Mouse (Mus musculus): ENCODE data around the gene Atp4a. TPM values are rescaled to one million over a fixed set of nuclear protein-coding genes. Genes with fewer than 3 reads are reported as not detected.

Gene Atp4a
- polyA plus RNA-seq, 1 experiment from 2014 or later, result 2.1 TPM

DNA sequence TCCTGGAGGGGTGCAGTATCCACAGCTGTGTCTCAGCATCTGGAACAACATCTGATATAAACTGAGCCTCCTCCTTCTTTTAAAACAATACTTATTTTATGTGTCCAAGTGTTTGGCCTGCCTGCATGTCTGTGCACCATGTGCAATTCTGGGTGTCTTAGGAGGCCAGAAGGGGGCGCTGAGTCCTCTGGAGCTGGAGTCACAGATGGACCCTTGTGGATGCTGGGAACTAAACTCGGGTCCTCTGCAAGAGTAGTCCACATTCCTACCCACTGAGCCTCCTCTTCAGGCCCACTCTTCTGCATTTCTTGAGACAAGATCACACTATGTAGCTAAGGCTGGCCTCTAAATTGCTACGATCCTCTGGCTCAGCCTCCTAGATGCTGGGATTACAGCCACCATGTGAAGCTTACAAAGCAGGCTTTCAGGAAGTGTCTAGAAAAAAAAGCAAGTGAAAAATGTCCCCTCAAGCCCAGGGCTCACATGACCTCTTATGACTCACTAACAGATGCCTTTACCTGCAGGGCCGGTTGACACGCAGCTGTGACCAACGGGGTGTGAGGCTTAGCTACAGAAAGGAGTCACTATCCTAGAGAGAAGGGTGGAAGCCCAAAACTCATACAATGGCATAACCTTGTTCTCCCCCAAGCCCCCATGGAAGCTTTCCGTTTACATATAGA lies 35.7 kb downstream of the Atp4a start:
- H3K36me3 ChIP-seq (replicated peaks; ENCODE audit: control insufficient read depth, insufficient read depth), result 0 out of 2 replicates have a peak, but pooled peaks cover 3% of the 10 kb centered on the region
- H3K27ac ChIP-seq, result no peak overlapping the region
- no peaks in the 10 kb centered on the region for H3K27me3 ChIP-seq (ENCODE audit: control insufficient read depth, insufficient read depth, low read length)
- no peak for ATAC-seq (ENCODE audit: low FRiP score)
- H3K9me3 ChIP-seq (ENCODE audit: control insufficient read depth, low read length), result no peaks in the 10 kb centered on the region
- no peaks in the 10 kb centered on the region for H3K4me1 ChIP-seq (replicated peaks; ENCODE audit: control insufficient read depth, insufficient read depth, low read length)
- H3K4me3 ChIP-seq (replicated peaks; ENCODE audit: low read length), result no peak overlapping the region
- H3K9ac ChIP-seq, result no peak overlapping the region
- WGBS, result 91% methylated on average over 7 of the region's 7 CpGs
- no peak overlapping the region for H3K4me2 ChIP-seq (replicated peaks)
- no peak for DNase-seq (ENCODE audit: low spot score)

DNA sequence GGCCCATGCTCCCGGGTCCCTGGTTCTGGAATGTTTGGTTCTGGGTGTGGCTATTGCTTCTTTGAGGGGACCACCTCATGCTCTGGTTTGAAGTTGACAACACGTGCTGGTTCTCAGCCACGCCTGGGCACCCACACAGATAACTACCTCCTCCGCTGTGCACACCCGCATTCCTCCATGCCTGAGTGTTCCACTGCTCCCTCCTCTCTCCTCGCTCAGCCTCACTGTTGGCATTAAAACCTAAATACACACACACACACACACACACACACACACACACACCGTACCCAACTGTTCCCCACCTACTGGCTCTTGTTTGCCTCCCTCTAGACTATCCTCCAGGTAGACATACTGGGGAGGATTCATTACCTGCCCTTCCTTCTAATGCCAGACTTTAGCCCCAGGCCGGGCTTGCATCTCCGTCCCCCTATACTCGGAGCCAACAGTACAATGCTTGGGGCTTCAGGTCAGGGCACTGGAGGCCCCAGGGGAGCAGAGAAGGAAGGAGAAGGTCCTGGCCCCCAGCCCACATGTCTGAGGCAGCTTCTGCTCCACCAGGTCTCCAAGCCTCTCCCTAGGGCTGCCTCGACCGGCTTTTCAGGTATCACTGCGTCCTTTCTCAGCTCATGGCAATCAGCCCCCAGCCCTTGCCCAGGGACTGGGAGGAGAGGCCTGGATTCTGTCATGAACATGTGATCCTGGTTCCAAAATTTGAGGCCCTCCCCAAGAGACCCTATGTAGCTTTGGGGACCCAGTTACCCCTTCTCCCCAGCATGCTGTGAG lies 38.0 kb downstream of the Atp4a start:
- H3K4me1 ChIP-seq (replicated peaks; ENCODE audit: control insufficient read depth, insufficient read depth, low read length), result no peaks in the 10 kb centered on the region
- no peak overlapping the region for H3K4me2 ChIP-seq (replicated peaks)
- no peaks in the 10 kb centered on the region for H3K27me3 ChIP-seq (ENCODE audit: control insufficient read depth, insufficient read depth, low read length)
- no peak for DNase-seq (ENCODE audit: low spot score)
- H3K9ac ChIP-seq, result no peak overlapping the region
- ATAC-seq (ENCODE audit: low FRiP score), result no peak
- no peak overlapping the region for H3K27ac ChIP-seq
- no peak overlapping the region for H3K4me3 ChIP-seq (replicated peaks; ENCODE audit: low read length)
- peaks cover 7% of the 10 kb centered on the region; the same call in 1 of the 2 replicates for H3K9me3 ChIP-seq (ENCODE audit: control insufficient read depth, low read length)
- 91% methylated on average over 13 of the region's 13 CpGs for WGBS
- H3K36me3 ChIP-seq (replicated peaks; ENCODE audit: control insufficient read depth, insufficient read depth), result peaks cover 8% of the 10 kb centered on the region

DNA sequence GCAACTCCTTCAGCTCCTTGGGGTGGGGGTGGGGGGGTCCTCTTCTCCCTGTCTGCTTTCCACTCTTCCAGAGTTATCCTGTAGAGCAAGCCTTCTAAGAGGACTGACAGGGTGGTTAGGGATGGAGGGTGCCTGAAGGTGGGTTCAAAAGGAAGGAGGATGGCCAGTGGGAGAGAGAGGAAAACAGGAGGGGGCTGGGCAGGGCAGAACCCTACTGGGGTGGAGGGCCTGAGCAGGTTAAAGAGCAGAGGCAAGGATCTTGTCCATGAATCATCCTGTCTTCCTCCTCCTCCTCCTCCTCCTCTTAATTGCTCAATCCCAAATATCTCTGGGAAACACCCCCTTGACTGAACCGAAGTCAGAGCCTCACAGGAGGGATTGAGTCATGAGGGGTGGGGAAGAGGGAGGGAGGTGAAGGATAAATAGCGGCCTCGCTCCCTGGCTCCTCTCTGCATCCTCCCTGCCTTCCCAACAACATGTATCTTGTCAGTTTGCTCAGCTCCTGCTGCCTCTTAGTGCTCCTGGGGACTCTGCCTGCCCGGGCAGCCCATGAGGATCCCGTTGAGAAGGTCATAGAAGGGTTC lies 39.2 kb downstream of the Atp4a start, which contains the start of gene Sbsn:
Sbsn (plus strand) TSS at position 386 of the 584 bp plus-strand sequence.
- H3K27ac ChIP-seq, result no peak within 1 kb of the TSS
- H3K27me3 ChIP-seq (ENCODE audit: control insufficient read depth, insufficient read depth, low read length), result no peaks in the 10 kb centered on the region
- H3K9me3 ChIP-seq (ENCODE audit: control insufficient read depth, low read length), result peaks cover 9% of the 10 kb centered on the region; the same call in 1 of the 2 replicates
- WGBS, result 68% methylated on average over 5 of the region's 5 CpGs
- DNase-seq (ENCODE audit: low spot score) (no peak), ATAC-seq (ENCODE audit: low FRiP score) (no peak)
- no peak within 1 kb of the TSS for H3K4me3 ChIP-seq (replicated peaks; ENCODE audit: low read length)
- no peak within 1 kb of the TSS for H3K4me2 ChIP-seq (replicated peaks)
- peaks cover 20% of the 10 kb centered on the region for H3K36me3 ChIP-seq (replicated peaks; ENCODE audit: control insufficient read depth, insufficient read depth)
- H3K9ac ChIP-seq, result no peak within 1 kb of the TSS
- no peaks in the 10 kb centered on the region for H3K4me1 ChIP-seq (replicated peaks; ENCODE audit: control insufficient read depth, insufficient read depth, low read length)

DNA sequence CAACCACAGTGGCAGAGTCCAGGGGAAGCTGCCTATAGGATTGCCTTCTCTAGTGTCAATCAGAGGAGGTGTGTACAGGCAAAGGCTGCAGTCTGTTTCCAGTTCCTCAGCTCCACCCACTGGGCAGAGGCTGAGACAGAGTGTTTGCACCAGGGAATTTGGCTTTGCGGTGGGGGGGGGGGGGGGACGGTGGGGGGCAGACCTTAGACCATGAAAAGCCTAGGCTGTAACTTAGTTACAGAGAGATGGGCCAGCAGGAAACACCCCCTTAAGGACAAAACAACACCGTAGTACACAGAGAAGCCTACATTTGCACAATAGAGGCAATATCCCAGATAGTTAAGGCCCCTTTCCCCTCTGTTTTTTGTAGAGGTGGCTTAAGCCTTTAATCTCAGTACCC lies 45.0 kb downstream of the Atp4a start:
- Histone ChIP-seq H3K27ac (no peak overlapping the region), H3K9me3 (ENCODE audit: control insufficient read depth, low read length) (peaks cover 9% of the 10 kb centered on the region; the same call in 1 of the 2 replicates), H3K27me3 (ENCODE audit: control insufficient read depth, insufficient read depth, low read length) (no peaks in the 10 kb centered on the region), H3K36me3 (replicated peaks; ENCODE audit: control insufficient read depth, insufficient read depth) (peaks cover 19% of the 10 kb centered on the region), H3K4me2 (replicated peaks) (no peak overlapping the region), H3K4me3 (replicated peaks; ENCODE audit: low read length) (no peak overlapping the region), H3K4me1 (replicated peaks; ENCODE audit: control insufficient read depth, insufficient read depth, low read length) (no peaks in the 10 kb centered on the region), H3K9ac (no peak overlapping the region)
- no peak for DNase-seq (ENCODE audit: low spot score)
- WGBS, result 73% methylated on average over 3 of the region's 3 CpGs
- ATAC-seq (ENCODE audit: low FRiP score), result no peak

DNA sequence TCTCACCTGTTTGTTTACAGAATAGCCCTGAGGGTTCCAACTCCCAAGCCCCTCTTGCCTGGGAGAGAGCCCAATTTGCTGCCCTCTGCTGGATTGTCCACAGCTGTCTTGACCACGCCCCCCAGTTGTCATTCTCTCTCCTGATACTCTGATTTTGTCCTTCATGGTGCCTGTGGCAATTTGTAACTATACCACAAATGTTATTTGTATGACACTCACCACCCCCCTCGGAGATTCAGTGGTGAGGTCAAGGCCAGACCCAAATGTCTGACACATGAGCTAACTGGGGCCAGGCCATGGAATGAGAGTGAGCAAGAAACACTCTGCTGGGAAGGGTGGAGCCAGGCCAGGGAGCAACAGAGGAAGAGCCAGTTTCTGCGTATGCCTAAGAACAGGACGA lies 46.8 kb downstream of the Atp4a start:
- no peak overlapping the region for H3K4me2 ChIP-seq (replicated peaks)
- no peak overlapping the region for H3K4me3 ChIP-seq (replicated peaks; ENCODE audit: low read length)
- no peak overlapping the region for H3K9ac ChIP-seq
- no peak overlapping the region for H3K27ac ChIP-seq
- ATAC-seq (ENCODE audit: low FRiP score) (no peak), DNase-seq (ENCODE audit: low spot score) (peak; percentile 37)
- no peaks in the 10 kb centered on the region for H3K4me1 ChIP-seq (replicated peaks; ENCODE audit: control insufficient read depth, insufficient read depth, low read length)
- H3K27me3 ChIP-seq (ENCODE audit: control insufficient read depth, insufficient read depth, low read length), result no peaks in the 10 kb centered on the region
- peaks cover 19% of the 10 kb centered on the region for H3K36me3 ChIP-seq (replicated peaks; ENCODE audit: control insufficient read depth, insufficient read depth)
- 42% methylated on average over 4 of the region's 4 CpGs for WGBS
- peaks cover 9% of the 10 kb centered on the region; the same call in 1 of the 2 replicates for H3K9me3 ChIP-seq (ENCODE audit: control insufficient read depth, low read length)

DNA sequence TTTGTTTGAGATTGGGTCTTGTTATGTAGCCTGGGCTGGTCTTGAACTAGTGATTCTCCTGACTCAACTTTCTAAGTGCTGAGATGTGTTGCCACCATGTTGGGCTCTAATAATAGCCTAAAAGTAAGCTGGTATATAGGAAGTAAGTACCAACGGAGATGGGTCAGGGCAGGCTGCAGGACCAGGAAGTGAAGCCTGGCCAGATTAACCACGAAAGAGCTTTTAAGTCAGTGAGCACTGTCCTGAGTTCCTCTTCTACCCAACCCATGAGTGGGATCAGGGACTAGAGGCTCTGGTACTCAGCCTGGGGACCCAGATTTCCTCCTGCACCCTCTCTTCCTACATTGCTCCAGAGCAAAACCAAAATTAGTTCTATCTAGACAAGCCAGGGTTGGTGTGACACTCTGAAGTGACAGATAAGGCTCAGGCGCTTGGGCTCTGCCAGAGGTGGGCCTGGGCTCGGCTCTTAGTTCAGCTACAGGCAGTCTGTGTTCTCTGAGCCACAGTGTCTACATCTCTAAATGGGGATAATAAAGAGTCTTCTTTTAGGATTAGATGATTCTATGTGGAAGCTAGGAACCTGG lies 49.9 kb downstream of the Atp4a start:
- ATAC-seq (ENCODE audit: low FRiP score), result no peak
- Histone ChIP-seq H3K9me3 (ENCODE audit: control insufficient read depth, low read length) (no peaks in the 10 kb centered on the region), H3K4me3 (replicated peaks; ENCODE audit: low read length) (no peak overlapping the region), H3K36me3 (replicated peaks; ENCODE audit: control insufficient read depth, insufficient read depth) (no peaks in the 10 kb centered on the region), H3K27ac (no peak overlapping the region), H3K4me1 (replicated peaks; ENCODE audit: control insufficient read depth, insufficient read depth, low read length) (no peaks in the 10 kb centered on the region), H3K9ac (no peak overlapping the region), H3K27me3 (ENCODE audit: control insufficient read depth, insufficient read depth, low read length) (no peaks in the 10 kb centered on the region), H3K4me2 (replicated peaks) (no peak overlapping the region)
- DNase-seq (ENCODE audit: low spot score), result no peak
- 82% methylated on average over 4 of the region's 4 CpGs for WGBS

DNA sequence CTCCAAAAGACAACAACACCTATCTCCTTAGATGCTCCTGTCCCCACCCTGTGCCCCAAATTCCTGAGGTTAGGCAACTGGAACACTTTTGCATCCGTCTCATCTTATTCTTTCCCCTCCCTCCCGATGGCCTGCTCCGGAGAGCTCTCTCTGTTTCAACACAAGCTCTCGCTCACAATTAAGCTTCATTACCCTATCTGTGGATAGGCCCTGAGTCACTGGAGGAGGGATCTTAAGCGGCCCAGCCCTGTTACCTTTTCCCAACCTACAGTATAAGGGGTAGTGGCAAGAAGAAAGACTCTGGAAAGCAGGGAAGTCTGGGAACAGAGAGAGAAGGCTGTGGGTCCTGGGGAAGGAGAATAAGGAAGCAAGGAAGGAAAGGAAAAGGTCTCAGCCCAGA lies 51.4 kb downstream of the Atp4a start, which contains the start of gene Dmkn:
Dmkn (plus strand) TSS at position 301 of the 400 bp plus-strand sequence.
- ATAC-seq (ENCODE audit: low FRiP score) (no peak), DNase-seq (ENCODE audit: low spot score) (no peak)
- H3K27me3 ChIP-seq (ENCODE audit: control insufficient read depth, insufficient read depth, low read length), result no peaks in the 10 kb centered on the region
- no peak within 1 kb of the TSS for H3K4me3 ChIP-seq (replicated peaks; ENCODE audit: low read length)
- 49% methylated on average over 5 of the region's 5 CpGs for WGBS
- H3K4me1 ChIP-seq (replicated peaks; ENCODE audit: control insufficient read depth, insufficient read depth, low read length), result no peaks in the 10 kb centered on the region
- no peaks in the 10 kb centered on the region for H3K36me3 ChIP-seq (replicated peaks; ENCODE audit: control insufficient read depth, insufficient read depth)
- no peaks in the 10 kb centered on the region for H3K9me3 ChIP-seq (ENCODE audit: control insufficient read depth, low read length)
- H3K27ac ChIP-seq, result no peak within 1 kb of the TSS
- H3K9ac ChIP-seq, result no peak within 1 kb of the TSS
- H3K4me2 ChIP-seq (replicated peaks), result no peak within 1 kb of the TSS

DNA sequence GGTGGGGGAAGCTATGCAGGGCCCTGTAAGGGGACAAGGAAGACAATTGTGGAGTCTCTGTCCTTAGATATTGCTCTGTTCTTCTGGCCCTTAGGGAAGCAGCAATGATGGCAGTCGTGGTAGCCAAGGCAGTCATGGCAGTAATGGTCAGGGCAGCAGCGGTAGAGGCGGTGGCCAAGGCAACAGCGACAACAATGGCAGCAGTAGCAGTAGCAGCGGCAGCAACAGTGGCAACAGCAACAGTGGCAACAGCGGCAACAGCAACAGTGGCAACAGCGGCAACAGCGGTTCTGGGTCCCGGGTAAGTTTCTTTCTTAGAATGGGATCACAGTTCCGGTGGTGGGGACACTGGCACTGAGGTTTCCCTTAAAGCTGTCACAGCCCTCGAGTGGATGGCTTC lies 53.2 kb downstream of the Atp4a start:
- Histone ChIP-seq H3K9ac (no peak overlapping the region), H3K36me3 (replicated peaks; ENCODE audit: control insufficient read depth, insufficient read depth) (no peaks in the 10 kb centered on the region), H3K27me3 (ENCODE audit: control insufficient read depth, insufficient read depth, low read length) (no peaks in the 10 kb centered on the region; the same call in 1 of the 2 replicates), H3K9me3 (ENCODE audit: control insufficient read depth, low read length) (no peaks in the 10 kb centered on the region), H3K4me1 (replicated peaks; ENCODE audit: control insufficient read depth, insufficient read depth, low read length) (no peaks in the 10 kb centered on the region), H3K27ac (no peak overlapping the region), H3K4me2 (replicated peaks) (peak overlapping the region; percentile 21), H3K4me3 (replicated peaks; ENCODE audit: low read length) (no peak overlapping the region)
- 32% methylated on average over 11 of the region's 11 CpGs for WGBS
- DNase-seq (ENCODE audit: low spot score), result no peak
- no peak for ATAC-seq (ENCODE audit: low FRiP score)

DNA sequence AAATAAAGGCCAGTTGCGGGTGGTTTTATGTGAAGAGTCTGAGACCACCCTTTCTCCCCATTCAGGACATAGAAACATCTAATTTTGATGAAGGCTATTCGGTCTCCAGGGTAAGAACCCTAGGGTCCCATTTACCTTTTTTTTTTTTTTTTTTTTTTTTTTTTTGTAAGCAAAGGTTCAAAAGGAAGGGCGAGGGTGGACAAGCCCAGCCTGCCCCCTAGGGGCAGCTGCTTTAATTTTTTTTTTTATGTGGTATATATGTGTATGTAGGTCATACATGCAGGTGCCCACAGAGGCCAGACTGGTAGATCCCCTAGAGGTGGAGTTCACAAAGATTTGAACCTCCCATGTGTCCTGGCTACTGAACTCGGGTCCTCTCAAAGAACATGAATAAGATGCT lies 54.4 kb downstream of the Atp4a start:
- no peak overlapping the region for H3K27ac ChIP-seq
- no peaks in the 10 kb centered on the region for H3K9me3 ChIP-seq (ENCODE audit: control insufficient read depth, low read length)
- no peak for DNase-seq (ENCODE audit: low spot score)
- no peaks in the 10 kb centered on the region for H3K36me3 ChIP-seq (replicated peaks; ENCODE audit: control insufficient read depth, insufficient read depth)
- 92% methylated on average over 4 of the region's 4 CpGs for WGBS
- H3K4me1 ChIP-seq (replicated peaks; ENCODE audit: control insufficient read depth, insufficient read depth, low read length), result no peaks in the 10 kb centered on the region
- H3K4me2 ChIP-seq (replicated peaks), result no peak overlapping the region
- ATAC-seq (ENCODE audit: low FRiP score), result no peak
- no peak overlapping the region for H3K9ac ChIP-seq
- no peaks in the 10 kb centered on the region; the same call in 1 of the 2 replicates for H3K27me3 ChIP-seq (ENCODE audit: control insufficient read depth, insufficient read depth, low read length)
- H3K4me3 ChIP-seq (replicated peaks; ENCODE audit: low read length), result no peak overlapping the region

All from hindbrain, embryonic 14.5 days (tissue).